Mouse (Mus musculus) common myeloid progenitor, adult 5-6 weeks (primary cell): Measurements from ENCODE around the gene Ces2f. TPM values are rescaled to one million over a fixed set of nuclear protein-coding genes. Genes with fewer than 3 reads are reported as not detected.
"Not testable (repeated sequence)": the region's sequence is repeated elsewhere in the genome, so short reads cannot be mapped to it uniquely, and the experiment has no call there.

ENCODE experiments used
- ATAC-seq: replicated peaks from 2 replicates; pipeline ENCODE4 v1.8.0; 2016; ENCODE audit warnings: low read depth, mild to moderate bottlenecking, moderate TSS enrichment, inconsistent platforms; ENCODE audit not compliant: poor library complexity, severe bottlenecking
- total RNA-seq: library from RNA; stranded (forward); fragments of 200-1000, 187-1606 nt; gene quantifications from 2 replicates; pipeline ENCODE4 v1.2.3, GENCODE M21; 2017

The Ces2f gene
- not detected in 2 replicates for total RNA-seq

GRCm38 (mm10) chr8:104947056-104947455 is at the start of gene Ces2f:
Gene Ces2f, plus strand, starts transcription at chr8:104947356.
- no peak for ATAC-seq

- ATAC-seq: no peak
These were observed 45.4 kb upstream of the Ces2f start for GRCm38 (mm10) chr8:104901746-104902145.

GRCm38 (mm10) chr8:104907111-104907510 is 40.0 kb upstream of the Ces2f start:
- no peak for ATAC-seq

GRCm38 (mm10) chr8:104909021-104909420 is 38.1 kb upstream of the Ces2f start:
- ATAC-seq: not testable (repeated sequence)

- not testable (repeated sequence) for ATAC-seq
These were observed 37.5 kb upstream of the Ces2f start for GRCm38 (mm10) chr8:104909651-104910050.

GRCm38 (mm10) chr8:104925972-104926596 is 21.1 kb upstream of the Ces2f start, which contains the start of gene Ces2e:
Gene Ces2e, plus strand, starts transcription at chr8:104926260.
- ATAC-seq: no peak

- no peak for ATAC-seq
These were observed 19.9 kb upstream of the Ces2f start for GRCm38 (mm10) chr8:104927301-104927700.

- no peak for ATAC-seq
These were observed 2.5 kb upstream of the Ces2f start for GRCm38 (mm10) chr8:104944665-104945064.

GRCm38 (mm10) chr8:104949031-104949430 is 1.9 kb downstream of the Ces2f start:
- no peak for ATAC-seq

GRCm38 (mm10) chr8:104961537-104961961 is 14.4 kb downstream of the Ces2f start, which contains the start of gene Ces2g:
Gene Ces2g, plus strand, starts transcription at chr8:104961718.
- ATAC-seq: peak; percentile 81

GRCm38 (mm10) chr8:104962229-104962901 is 15.2 kb downstream of the Ces2f start:
- peak; percentile 64; the same call in 1 of the 2 replicates for ATAC-seq

- ATAC-seq: no peak
These were observed 16.3 kb downstream of the Ces2f start for GRCm38 (mm10) chr8:104963375-104963894.

- ATAC-seq: no peak
These were observed 37.0 kb downstream of the Ces2f start for GRCm38 (mm10) chr8:104984126-104984525.

- no peak for ATAC-seq
These were observed 37.8 kb downstream of the Ces2f start for GRCm38 (mm10) chr8:104984942-104985341.

GRCm38 (mm10) chr8:104998191-104998590 is 51.0 kb downstream of the Ces2f start:
- ATAC-seq: no peak

- no peak for ATAC-seq
These were observed 52.0 kb downstream of the Ces2f start for GRCm38 (mm10) chr8:104999183-104999582.

- ATAC-seq: no peak
These were observed 53.4 kb downstream of the Ces2f start, which contains the start of gene Ces2h for GRCm38 (mm10) chr8:105000586-105000985. Gene Ces2h, plus strand, starts transcription at chr8:105000853.
